Mouse (Mus musculus) liver, postnatal 0 days (tissue): ENCODE data around the gene Fndc1. TPM values are rescaled to one million over a fixed set of nuclear protein-coding genes. Genes with fewer than 3 reads are reported as not detected.

ENCODE experiments used
- ATAC-seq: fragments of 200-750 bp; cut with Nextera tagmentation; 2 replicates; pipeline ENCODE4 v1.8.0; 2017; ENCODE audit warnings: mild to moderate bottlenecking, moderate library complexity
- DNase-seq: peaks from one replicate; pipeline ENCODE4 v3.0.0-alpha.2; 2016
- H3K27ac ChIP-seq: fragments of 300-500 bp; sonication (generic); 2 replicates; pipeline ENCODE4 v1.5.1; 2014; ENCODE audit warnings: antibody characterized with exemption, moderate library complexity, mild to moderate bottlenecking, low read depth
- H3K27me3 ChIP-seq: fragments of 300-500 bp; sonication (generic); 2 replicates; pipeline ENCODE4 v1.6.1; 2014; ENCODE audit warnings: low read length, control low read depth, mixed read lengths; ENCODE audit not compliant: insufficient read depth
- H3K36me3 ChIP-seq: fragments of 300-500 bp; sonication (generic); replicated peaks from 2 replicates; pipeline ENCODE4 v1.6.1; 2014; ENCODE audit warnings: mild to moderate bottlenecking, control low read depth, low read length, moderate library complexity, mixed read lengths; ENCODE audit not compliant: insufficient read depth
- H3K4me1 ChIP-seq: fragments of 300-500 bp; sonication (generic); 2 replicates; pipeline ENCODE4 v1.6.1; 2014; ENCODE audit warnings: antibody characterized with exemption, mild to moderate bottlenecking, control low read depth; ENCODE audit not compliant: insufficient read depth
- H3K4me2 ChIP-seq: fragments of 300-500 bp; sonication (generic); 2 replicates; pipeline ENCODE4 v1.6.1; 2014; ENCODE audit warnings: low read depth, mild to moderate bottlenecking, low read length, moderate library complexity, mixed read lengths
- H3K4me3 ChIP-seq: fragments of 300-500 bp; sonication (generic); 2 replicates; pipeline ENCODE4 v1.5.1; 2014; ENCODE audit warnings: low read depth, low read length
- H3K9ac ChIP-seq: fragments of 300-500 bp; sonication (generic); replicated peaks from 2 replicates; pipeline ENCODE4 v1.6.1; 2014; ENCODE audit warnings: mild to moderate bottlenecking, moderate library complexity
- H3K9me3 ChIP-seq: fragments of 300-500 bp; sonication (generic); 2 replicates; pipeline ENCODE4 v1.6.1; 2016; ENCODE audit warnings: mild to moderate bottlenecking, control low read depth, low read length, mixed read lengths
- CTCF ChIP-seq: sonication (generic); IDR thresholded peaks from 2 replicates; pipeline ENCODE4 v1.5.1; 2016; ENCODE audit warnings: antibody characterized with exemption, low read depth
- EP300 ChIP-seq: IDR thresholded peaks from 2 replicates; pipeline ENCODE4 v1.6.1; 2016; ENCODE audit warnings: antibody characterized with exemption, low read depth, mild to moderate bottlenecking
- WGBS: fragments of 180-500 bp; shearing (Covaris S2); extraction: QIAGEN DNeasy Blood & Tissue Kit; methylation state at CpG from one replicate; pipeline ENCODE4 v1.1.7; 2014; ENCODE audit not compliant: insufficient replicate concordance; 5-methylcytosine and 5-hydroxymethylcytosine counted together
- polyA plus RNA-seq: library from polyadenylated mRNA; unstranded; fragments of >200 nt; fragmentation: Nextera tagmentation; extraction: Ambion mirVana; gene quantifications from 2 replicates; pipeline ENCODE4 v1.2.1, GENCODE M21; 2015

Fndc1 gene
- polyA plus RNA-seq, 1 experiment from 2014 or later = 0.31 TPM

- Histone ChIP-seq H3K4me3 (peak overlapping the region; percentile 22; the same call in 1 of the 2 replicates), H3K27me3 (peaks cover 33% of the 10 kb centered on the region), H3K27ac (no peak overlapping the region), H3K36me3 (no peaks in the 10 kb centered on the region), H3K4me2 (peak overlapping the region; percentile 66), H3K4me1 (0 out of 2 replicates have a peak, but pooled peaks cover 4% of the 10 kb centered on the region), H3K9me3 (no peaks in the 10 kb centered on the region), H3K9ac (no peak overlapping the region)
- 17% methylated on average over 16 of the region's 16 CpGs for WGBS
- ATAC-seq = no peak
- DNase-seq = no peak
- TF ChIP-seq EP300 (no peak), CTCF (no peak)
Observed at GRCm38 (mm10) chr17:7827586-7827985, 484 bp upstream of the Fndc1 start.

GRCm38 (mm10) chr17:7825416-7825815 lies 1.7 kb downstream of the Fndc1 start:
- Histone ChIP-seq H3K27me3 (peaks cover 33% of the 10 kb centered on the region), H3K4me1 (0 out of 2 replicates have a peak, but pooled peaks cover 4% of the 10 kb centered on the region), H3K9ac (no peak overlapping the region), H3K4me2 (no peak overlapping the region), H3K4me3 (no peak overlapping the region), H3K9me3 (no peaks in the 10 kb centered on the region), H3K36me3 (no peaks in the 10 kb centered on the region), H3K27ac (no peak overlapping the region)
- no peak for ATAC-seq
- TF ChIP-seq EP300 (no peak), CTCF (no peak)
- DNase-seq = no peak
- 63% methylated on average over 9 of the region's 9 CpGs for WGBS

- no peaks in the 10 kb centered on the region for H3K36me3 ChIP-seq
- H3K27ac ChIP-seq = no peak overlapping the region
- no peak overlapping the region for H3K4me3 ChIP-seq
- DNase-seq (peak; percentile 33), ATAC-seq (no peak)
- no peak for TF ChIP-seq EP300
- TF ChIP-seq CTCF = peak; percentile 72
- peaks cover 7% of the 10 kb centered on the region for H3K27me3 ChIP-seq
- H3K9ac ChIP-seq = no peak overlapping the region
- no peaks in the 10 kb centered on the region for H3K4me1 ChIP-seq
- 30% methylated on average over 17 of the region's 17 CpGs for WGBS
- H3K9me3 ChIP-seq = no peaks in the 10 kb centered on the region
- no peak overlapping the region for H3K4me2 ChIP-seq
Observed at GRCm38 (mm10) chr17:7821553-7822186, 5.4 kb downstream of the Fndc1 start.

GRCm38 (mm10) chr17:7820176-7820575 lies 6.9 kb downstream of the Fndc1 start:
- no peak for TF ChIP-seq CTCF
- TF ChIP-seq EP300 = no peak
- H3K27ac ChIP-seq = no peak overlapping the region
- no peak for ATAC-seq
- H3K4me3 ChIP-seq = no peak overlapping the region
- WGBS = 74% methylated on average over 7 of the region's 7 CpGs
- no peak for DNase-seq
- H3K9me3 ChIP-seq = no peaks in the 10 kb centered on the region
- H3K36me3 ChIP-seq = no peaks in the 10 kb centered on the region
- H3K4me2 ChIP-seq = no peak overlapping the region
- H3K9ac ChIP-seq = no peak overlapping the region
- H3K4me1 ChIP-seq = no peaks in the 10 kb centered on the region
- no peaks in the 10 kb centered on the region for H3K27me3 ChIP-seq

- no peaks in the 10 kb centered on the region for H3K36me3 ChIP-seq
- ATAC-seq = no peak
- H3K4me2 ChIP-seq = no peak overlapping the region
- H3K27me3 ChIP-seq = no peaks in the 10 kb centered on the region
- TF ChIP-seq EP300 (no peak), CTCF (no peak)
- no peak overlapping the region for H3K9ac ChIP-seq
- no peak for DNase-seq
- 68% methylated on average over 2 of the region's 2 CpGs for WGBS
- H3K9me3 ChIP-seq = no peaks in the 10 kb centered on the region
- H3K27ac ChIP-seq = no peak overlapping the region
- H3K4me1 ChIP-seq = no peaks in the 10 kb centered on the region
- no peak overlapping the region for H3K4me3 ChIP-seq
Observed at GRCm38 (mm10) chr17:7816602-7817001, 10.5 kb downstream of the Fndc1 start.

GRCm38 (mm10) chr17:7814433-7814832 lies 12.7 kb downstream of the Fndc1 start:
- no peak overlapping the region for H3K27ac ChIP-seq
- WGBS = 46% methylated on average over 3 of the region's 3 CpGs
- H3K27me3 ChIP-seq = no peaks in the 10 kb centered on the region
- TF ChIP-seq EP300 = no peak
- H3K4me3 ChIP-seq = no peak overlapping the region
- H3K9ac ChIP-seq = no peak overlapping the region
- H3K4me2 ChIP-seq = no peak overlapping the region
- no peaks in the 10 kb centered on the region for H3K36me3 ChIP-seq
- H3K4me1 ChIP-seq = no peaks in the 10 kb centered on the region
- ATAC-seq (no peak), DNase-seq (no peak)
- H3K9me3 ChIP-seq = no peaks in the 10 kb centered on the region
